Mouse (Mus musculus): ENCODE data around the gene Krtap19-3.

The Krtap19-3 gene

GRCm38 (mm10) chr16:88877938-88878337, at the start of gene Krtap19-3:
Gene Krtap19-3, minus strand, starts transcription at chr16:88878038.
- no peak for DNase-seq (ENCODE audit: low read depth, low spot score)

- DNase-seq (ENCODE audit: low read depth, low spot score) = no peak
These were observed 18.5 kb upstream of the Krtap19-3 start, which contains the start of gene Krtap19-5 for GRCm38 (mm10) chr16:88896357-88896756. Gene Krtap19-5, minus strand, starts transcription at chr16:88896457.

GRCm38 (mm10) chr16:88886870-88887269, 9.0 kb upstream of the Krtap19-3 start:
- no peak for DNase-seq (ENCODE audit: low read depth, low spot score)

- DNase-seq (ENCODE audit: low read depth, low spot score) = no peak
These were observed 7.2 kb upstream of the Krtap19-3 start, which contains the start of gene Krtap19-4 for GRCm38 (mm10) chr16:88884989-88885388. Gene Krtap19-4, minus strand, starts transcription at chr16:88885089.

GRCm38 (mm10) chr16:88874169-88874568, 3.7 kb downstream of the Krtap19-3 start, which contains the start of gene Krtap19-2:
Gene Krtap19-2, minus strand, starts transcription at chr16:88874269.
- DNase-seq (ENCODE audit: low read depth, low spot score) = no peak

GRCm38 (mm10) chr16:88869311-88869710, 8.5 kb downstream of the Krtap19-3 start, which contains the start of gene Krtap19-1:
Gene Krtap19-1, minus strand, starts transcription at chr16:88869411.
- no peak for DNase-seq (ENCODE audit: low read depth, low spot score)

GRCm38 (mm10) chr16:88864887-88865407, 12.9 kb downstream of the Krtap19-3 start:
- DNase-seq (ENCODE audit: low read depth, low spot score) = no peak

- DNase-seq (ENCODE audit: low read depth, low spot score) = peak; percentile 3
These were observed 26.4 kb downstream of the Krtap19-3 start for GRCm38 (mm10) chr16:88851450-88851849.

GRCm38 (mm10) chr16:88848558-88848957, 29.3 kb downstream of the Krtap19-3 start:
- no peak for DNase-seq (ENCODE audit: low read depth, low spot score)

GRCm38 (mm10) chr16:88847363-88847762, 30.5 kb downstream of the Krtap19-3 start:
- no peak for DNase-seq (ENCODE audit: low read depth, low spot score)

Data from WW6 (cell line).